Mouse (Mus musculus) CH12.LX (cell line): ENCODE results near the gene Camta1.

Experiments used
- CTCF ChIP-seq, 2 experiments: IDR thresholded peaks in 1 of 2; conservative IDR thresholded peaks in 1 of 2; 2 replicates each; pipeline ENCODE4 v1.5.1; 2011 to 2012; ENCODE audit warnings: low read depth in 2 of 2, low read length in 2 of 2, improper control_type of control experiment in 1 of 2, inconsistent platforms in 1 of 2, mild to moderate bottlenecking in 1 of 2, moderate library complexity in 1 of 2
- E2F4 ChIP-seq: IDR thresholded peaks from 2 replicates; pipeline ENCODE4 v1.6.1; 2011; ENCODE audit warnings: low read depth, low read length, improper control_type of control experiment; ENCODE audit not compliant: insufficient replicate concordance
- EP300 ChIP-seq: IDR thresholded peaks from 2 replicates; pipeline ENCODE4 v1.6.1; 2011; ENCODE audit warnings: low read length, improper control_type of control experiment
- HCFC1 ChIP-seq: IDR thresholded peaks from 2 replicates; pipeline ENCODE4 v1.6.1; 2012; ENCODE audit warnings: low read depth, mild to moderate bottlenecking, inconsistent platforms, low read length, improper control_type of control experiment
- MXI1 ChIP-seq: IDR thresholded peaks from 2 replicates; pipeline ENCODE4 v1.6.1; 2011; ENCODE audit warnings: mild to moderate bottlenecking, low read depth, low read length, improper control_type of control experiment
- MYC ChIP-seq: IDR thresholded peaks from 2 replicates; pipeline ENCODE4 v1.6.1; 2011; ENCODE audit warnings: low read depth, mild to moderate bottlenecking, improper control_type of control experiment, low read length
- POLR2A ChIP-seq: IDR thresholded peaks from 2 replicates; pipeline ENCODE4 v1.6.1; 2011; ENCODE audit warnings: low read depth, mild to moderate bottlenecking, improper control_type of control experiment, low read length
- POLR2AphosphoS2 ChIP-seq: IDR thresholded peaks from 2 replicates; pipeline ENCODE4 v1.6.1; 2011; ENCODE audit warnings: low read depth, low read length, improper control_type of control experiment
- RAD21 ChIP-seq: IDR thresholded peaks from 2 replicates; pipeline ENCODE4 v1.6.1; 2011; ENCODE audit warnings: low read depth, mild to moderate bottlenecking, low read length, improper control_type of control experiment, moderate library complexity
- SIN3A ChIP-seq: IDR thresholded peaks from 2 replicates; pipeline ENCODE4 v1.6.1; 2012; ENCODE audit warnings: low read length, improper control_type of control experiment, inconsistent platforms
- TBP ChIP-seq: conservative IDR thresholded peaks from 2 replicates; pipeline ENCODE4 v1.6.1; 2011; ENCODE audit warnings: low read depth, low read length, improper control_type of control experiment
- USF1 ChIP-seq: IDR thresholded peaks from 2 replicates; pipeline ENCODE4 v1.6.1; 2014; ENCODE audit warnings: low read depth, mild to moderate bottlenecking, inconsistent platforms, low read length, improper control_type of control experiment
- ZC3H11A ChIP-seq: IDR thresholded peaks from 2 replicates; pipeline ENCODE4 v1.6.1; 2012; ENCODE audit warnings: low read depth, mild to moderate bottlenecking, inconsistent platforms, low read length, improper control_type of control experiment

GRCm38 (mm10) chr4:151898600-151899245 lies 37.0 kb upstream of the Camta1 start:
- no peak for TF ChIP-seq POLR2A
- no peak for TF ChIP-seq USF1
- no peak for TF ChIP-seq TBP
- no peak for TF ChIP-seq CTCF (conservative IDR thresholded peaks at IDR 0.05 in 1 of 2, IDR thresholded peaks at IDR 0.05 in 1 of 2; ENCODE audit: low read depth in 2 of 2, low read length in 2 of 2)
- no peak for TF ChIP-seq EP300
- no peak for TF ChIP-seq ZC3H11A
- TF ChIP-seq MYC = no peak
- TF ChIP-seq POLR2AphosphoS2 = no peak
- TF ChIP-seq MXI1 = no peak
- no peak for TF ChIP-seq RAD21
- TF ChIP-seq HCFC1 = no peak
- no peak for TF ChIP-seq E2F4
- TF ChIP-seq SIN3A = no peak
